Mouse (Mus musculus) MEL (cell line): ENCODE results near the gene Nnmt. TPM values are rescaled to one million over a fixed set of nuclear protein-coding genes. Genes with fewer than 3 reads are reported as not detected.

Experiments used
- DNase-seq: peaks from one replicate; pipeline ENCODE4 v3.0.0; 2011; ENCODE audit warnings: low read depth, low spot score
- H3K27ac ChIP-seq: 2 replicates; pipeline ENCODE4 v1.5.1; 2012; ENCODE audit warnings: low read depth, mild to moderate bottlenecking, control low read depth, low read length, moderate library complexity; ENCODE audit not compliant: control insufficient read depth
- H3K27me3 ChIP-seq, 2 experiments: fragments of 150-350 bp in 1 of 2; sonication (generic) in 1 of 2; 2 replicates each; pipeline ENCODE4 v1.6.1; 2012; ENCODE audit warnings: low read length in 2 of 2, mild to moderate bottlenecking in 2 of 2, improper control_type of control experiment in 1 of 2, moderate library complexity in 1 of 2; ENCODE audit not compliant: insufficient read depth in 2 of 2, control insufficient read depth in 1 of 2
- H3K36me3 ChIP-seq, 2 experiments: 2 replicates each; pipeline ENCODE4 v1.6.1; 2012 to 2014; ENCODE audit warnings: low read length in 2 of 2, improper control_type of control experiment in 1 of 2, inconsistent platforms in 1 of 2, mild to moderate bottlenecking in 1 of 2; ENCODE audit not compliant: insufficient read depth in 2 of 2, control insufficient read depth in 1 of 2
- H3K4me1 ChIP-seq, 2 experiments: fragments of 150-350 bp in 1 of 2; sonication (generic) in 1 of 2; 2 replicates each; pipeline ENCODE4 v1.6.1; 2012; ENCODE audit warnings: low read length in 2 of 2, improper control_type of control experiment in 1 of 2, mild to moderate bottlenecking in 1 of 2; ENCODE audit not compliant: insufficient read depth in 2 of 2, control insufficient read depth in 1 of 2
- H3K4me3 ChIP-seq, 2 experiments: fragments of 150-350 bp in 1 of 2; sonication (generic) in 1 of 2; 2 replicates each; pipeline ENCODE4 v1.5.1; 2012; ENCODE audit warnings: low read depth in 2 of 2, low read length in 2 of 2, mild to moderate bottlenecking in 2 of 2, moderate library complexity in 2 of 2, control low read depth in 1 of 2, improper control_type of control experiment in 1 of 2; ENCODE audit not compliant: control insufficient read depth in 1 of 2, insufficient read depth in 1 of 2
- H3K79me2 ChIP-seq: 2 replicates; pipeline ENCODE4 v1.6.1; 2012; ENCODE audit warnings: mild to moderate bottlenecking, low read length, moderate library complexity; ENCODE audit not compliant: control insufficient read depth, poor library complexity, insufficient read depth
- H3K9ac ChIP-seq: 2 replicates; pipeline ENCODE4 v1.6.1; 2012; ENCODE audit warnings: low read depth, mild to moderate bottlenecking, control low read depth, low read length, moderate library complexity; ENCODE audit not compliant: control insufficient read depth, poor library complexity, severe bottlenecking
- H3K9me3 ChIP-seq: fragments of 150-350 bp; sonication (generic); replicated peaks from 2 replicates; pipeline ENCODE4 v1.6.1; 2012; ENCODE audit warnings: mild to moderate bottlenecking, low read length, improper control_type of control experiment, moderate library complexity; ENCODE audit not compliant: insufficient read depth
- BHLHE40 ChIP-seq: IDR thresholded peaks from 2 replicates; pipeline ENCODE4 v1.6.1; 2012; ENCODE audit warnings: low read depth, mild to moderate bottlenecking, inconsistent platforms, low read length, improper control_type of control experiment, borderline replicate concordance
- CHD1 ChIP-seq: IDR thresholded peaks from 2 replicates; pipeline ENCODE4 v1.6.1; 2012; ENCODE audit warnings: low read depth, mild to moderate bottlenecking, inconsistent platforms, low read length, improper control_type of control experiment
- CHD2 ChIP-seq: IDR thresholded peaks from 2 replicates; pipeline ENCODE4 v1.6.1; 2011; ENCODE audit warnings: low read length, improper control_type of control experiment
- CTCF ChIP-seq, 3 experiments: IDR thresholded peaks in 2 of 3; conservative IDR thresholded peaks in 1 of 3; 2 replicates each; pipeline ENCODE4 v1.5.1; 2011 to 2012; ENCODE audit warnings: low read length in 3 of 3, low read depth in 2 of 3, mild to moderate bottlenecking in 2 of 3, improper control_type of control experiment in 1 of 3, inconsistent platforms in 1 of 3, mixed read lengths in 1 of 3, moderate library complexity in 1 of 3; ENCODE audit not compliant: control insufficient read depth in 1 of 3, insufficient read depth in 1 of 3, poor library complexity in 1 of 3, severe bottlenecking in 1 of 3
- ELF1 ChIP-seq: IDR thresholded peaks from 2 replicates; pipeline ENCODE4 v1.6.1; 2014; ENCODE audit warnings: low read depth, mild to moderate bottlenecking, inconsistent platforms, low read length, improper control_type of control experiment, moderate library complexity
- EP300 ChIP-seq, 2 experiments: IDR thresholded peaks; 2 replicates each; pipeline ENCODE4 v1.6.1; 2011; ENCODE audit warnings: improper control_type of control experiment in 2 of 2, low read length in 2 of 2, low read depth in 1 of 2, mild to moderate bottlenecking in 1 of 2
- ETS1 ChIP-seq: IDR thresholded peaks from 2 replicates; pipeline ENCODE4 v1.6.1; 2012; ENCODE audit warnings: low read depth, mild to moderate bottlenecking, inconsistent platforms, low read length, improper control_type of control experiment, moderate library complexity
- GATA1 ChIP-seq: IDR thresholded peaks from 2 replicates; pipeline ENCODE4 v1.6.1; 2011; ENCODE audit warnings: low read depth, low read length, improper control_type of control experiment
- HCFC1 ChIP-seq: IDR thresholded peaks from 2 replicates; pipeline ENCODE4 v1.6.1; 2012; ENCODE audit warnings: low read depth, mild to moderate bottlenecking, inconsistent platforms, low read length, improper control_type of control experiment, moderate library complexity
- JUND ChIP-seq: IDR thresholded peaks from 2 replicates; pipeline ENCODE4 v1.6.1; 2011; ENCODE audit warnings: low read depth, mild to moderate bottlenecking, improper control_type of control experiment, low read length
- KAT2A ChIP-seq: conservative IDR thresholded peaks from 2 replicates; pipeline ENCODE4 v1.6.1; 2012; ENCODE audit warnings: low read depth, low read length, improper control_type of control experiment, inconsistent platforms
- MAX ChIP-seq: IDR thresholded peaks from 2 replicates; pipeline ENCODE4 v1.6.1; 2011; ENCODE audit warnings: low read length, improper control_type of control experiment
- MXI1 ChIP-seq: IDR thresholded peaks from 2 replicates; pipeline ENCODE4 v1.6.1; 2011; ENCODE audit warnings: mild to moderate bottlenecking, low read depth, low read length, improper control_type of control experiment
- MYB ChIP-seq: IDR thresholded peaks from 2 replicates; pipeline ENCODE4 v1.6.1; 2011; ENCODE audit warnings: mild to moderate bottlenecking, low read depth, low read length, improper control_type of control experiment
- MYC ChIP-seq: IDR thresholded peaks from 2 replicates; pipeline ENCODE4 v1.6.1; 2011; ENCODE audit warnings: low read depth, mild to moderate bottlenecking, low read length, improper control_type of control experiment, moderate library complexity
- NELFE ChIP-seq: IDR thresholded peaks from 2 replicates; pipeline ENCODE4 v1.6.1; 2011; ENCODE audit warnings: low read depth, low read length, improper control_type of control experiment
- POLR2AphosphoS2 ChIP-seq: IDR thresholded peaks from 2 replicates; pipeline ENCODE4 v1.6.1; 2011; ENCODE audit warnings: low read length, improper control_type of control experiment
- POLR2AphosphoS5 ChIP-seq: IDR thresholded peaks from 2 replicates; pipeline ENCODE4 v1.6.1; 2012; ENCODE audit warnings: low read depth, borderline replicate concordance, mild to moderate bottlenecking, inconsistent platforms, low read length, moderate library complexity, mixed read lengths
- RAD21 ChIP-seq: IDR thresholded peaks from 2 replicates; pipeline ENCODE4 v1.6.1; 2011; ENCODE audit warnings: mild to moderate bottlenecking, low read depth, low read length, improper control_type of control experiment
- RCOR1 ChIP-seq: IDR thresholded peaks from 2 replicates; pipeline ENCODE4 v1.6.1; 2012; ENCODE audit warnings: low read depth, mild to moderate bottlenecking, inconsistent platforms, low read length, improper control_type of control experiment
- TAL1 ChIP-seq: IDR thresholded peaks from 2 replicates; pipeline ENCODE4 v1.6.1; 2012; ENCODE audit warnings: mild to moderate bottlenecking, inconsistent platforms, low read length, moderate library complexity, mixed read lengths
- TBP ChIP-seq: IDR thresholded peaks from 2 replicates; pipeline ENCODE4 v1.8.0; 2011; ENCODE audit warnings: low read depth, low read length, improper control_type of control experiment
- TCF12 ChIP-seq: IDR thresholded peaks from 2 replicates; pipeline ENCODE4 v1.6.1; 2014; ENCODE audit warnings: low read depth, mild to moderate bottlenecking, inconsistent platforms, low read length, improper control_type of control experiment, moderate library complexity
- USF2 ChIP-seq, 2 experiments: IDR thresholded peaks; 2 replicates each; pipeline ENCODE4 v1.6.1; 2011 to 2012; ENCODE audit warnings: improper control_type of control experiment in 2 of 2, low read length in 2 of 2, borderline replicate concordance in 1 of 2, inconsistent platforms in 1 of 2, low read depth in 1 of 2, mild to moderate bottlenecking in 1 of 2; ENCODE audit not compliant: insufficient read depth in 1 of 2
- ZC3H11A ChIP-seq: IDR thresholded peaks from 2 replicates; pipeline ENCODE4 v1.6.1; 2012; ENCODE audit warnings: low read depth, mild to moderate bottlenecking, inconsistent platforms, low read length, improper control_type of control experiment
- polyA plus RNA-seq, 2 experiments: library from polyadenylated mRNA; stranded (reverse) in 1 of 2; unstranded in 1 of 2; fragments of >175 nt in 1 of 2; fragments of >200 nt in 1 of 2; gene quantifications; 2 replicates each; pipeline versions ENCODE4 v1.2.1 to v1.2.4; 2012; ENCODE audit warnings: low replicate concordance in 2 of 2, low read depth in 1 of 2; ENCODE audit not compliant: insufficient read length in 2 of 2, insufficient read depth in 1 of 2, missing spikeins in 1 of 2
- total RNA-seq: library from RNA; depleted of rRNA; stranded (reverse); fragments of 300-350 nt; gene quantifications from 2 replicates; pipeline ENCODE4 v1.2.3, GENCODE M21; 2012

Gene Nnmt
- total and polyA plus RNA-seq, 3 experiments: not detected

- Histone ChIP-seq H3K27ac (no peak overlapping the region), H3K36me3 (no peaks in the 10 kb centered on the region), H3K4me3 (no peak overlapping the region), H3K9me3 (no peaks in the 10 kb centered on the region), H3K79me2 (no peaks in the 10 kb centered on the region), H3K27me3 (peaks cover 0 to 3% of the 10 kb centered on the region in 2 experiments; a peak in 1 of 4 replicates), H3K9ac (no peak overlapping the region), H3K4me1 (no peaks in the 10 kb centered on the region)
- no peak for DNase-seq
- no peak for TF ChIP-seq NELFE
- TF ChIP-seq POLR2AphosphoS5: no peak
- no peak for TF ChIP-seq GATA1
- TF ChIP-seq TAL1: no peak
- TF ChIP-seq ELF1: no peak
- TF ChIP-seq MAX: no peak
- no peak for TF ChIP-seq MYC
- no peak for TF ChIP-seq USF2 (IDR thresholded peaks at IDR 0.05; ENCODE audit: borderline replicate concordance in 1 of 2, insufficient read depth in 1 of 2, low read depth in 1 of 2, low read length in 2 of 2)
- no peak for TF ChIP-seq TBP
- TF ChIP-seq MYB: no peak
Observed at GRCm38 (mm10) chr9:48580808-48581207, 24.1 kb downstream of the Nnmt start.

- no peak for TF ChIP-seq GATA1
- TF ChIP-seq JUND: no peak
- no peak for TF ChIP-seq RAD21
- TF ChIP-seq TCF12: no peak
- TF ChIP-seq HCFC1: no peak
- TF ChIP-seq EP300 (IDR thresholded peaks at IDR 0.05; ENCODE audit: low read depth in 1 of 2, low read length in 2 of 2): no peak
- TF ChIP-seq MYB: no peak
- TF ChIP-seq KAT2A: no peak
- no peak for TF ChIP-seq RCOR1
- TF ChIP-seq ZC3H11A: no peak
- TF ChIP-seq CTCF (IDR thresholded peaks at IDR 0.05 in 2 of 3, conservative IDR thresholded peaks at IDR 0.05 in 1 of 3; ENCODE audit: control insufficient read depth in 1 of 3, insufficient read depth in 1 of 3, low read depth in 2 of 3, low read length in 3 of 3, poor library complexity in 1 of 3, severe bottlenecking in 1 of 3): no peak
- no peak for TF ChIP-seq BHLHE40
- no peak for TF ChIP-seq CHD2
- no peak for TF ChIP-seq MXI1
- no peak for TF ChIP-seq CHD1
- no peak for TF ChIP-seq POLR2AphosphoS2
- TF ChIP-seq ETS1: no peak
- Histone ChIP-seq H3K27ac (no peak overlapping the region), H3K9ac (no peak overlapping the region), H3K36me3 (no peaks in the 10 kb centered on the region), H3K27me3 (no peaks in the 10 kb centered on the region; a peak in 1 of 4 replicates), H3K4me3 (no peak overlapping the region), H3K79me2 (no peaks in the 10 kb centered on the region), H3K9me3 (no peaks in the 10 kb centered on the region), H3K4me1 (peaks cover 0 to 6% of the 10 kb centered on the region in 2 experiments; a peak in 2 of 4 replicates)
- no peak for DNase-seq
Observed at GRCm38 (mm10) chr9:48562388-48562787, 42.6 kb downstream of the Nnmt start.
